Mouse (Mus musculus): ENCODE data around the gene Rassf3. TPM values are rescaled to one million over a fixed set of nuclear protein-coding genes. Genes with fewer than 3 reads are reported as not detected.
A peak's percentile ranks its signal among the peaks of the same experiment; 100 is the strongest.

Rassf3 gene
- total RNA-seq, 2 experiments from 2014 or later: 38.5 to 41.2 TPM

GRCm38 (mm10) chr10:121376530-121377271 is 99.4 kb downstream of the Rassf3 start:
- DNase-seq: no peak
- intact Hi-C loops (cut with DNase I): no loop called here

- DNase-seq: no peak
- intact Hi-C loops (cut with DNase I): no loop called here
These were observed 100.3 kb downstream of the Rassf3 start for GRCm38 (mm10) chr10:121375649-121376493.

GRCm38 (mm10) chr10:121374693-121375620 is 101.2 kb downstream of the Rassf3 start:
- DNase-seq: no peak
- intact Hi-C loops (cut with DNase I): no loop called here

GRCm38 (mm10) chr10:121374013-121374412 is 102.1 kb downstream of the Rassf3 start:
- intact Hi-C loops (cut with DNase I): no loop called here
- DNase-seq: no peak

GRCm38 (mm10) chr10:121370777-121371176 is 105.4 kb downstream of the Rassf3 start:
- intact Hi-C loops (cut with DNase I): no loop called here

GRCm38 (mm10) chr10:121368783-121369465 is 107.2 kb downstream of the Rassf3 start:
- intact Hi-C loops (cut with DNase I): no loop called here
- no peak for DNase-seq

More at GRCm38 (mm10) chr10:121370777-121371176, 105.4 kb downstream of the Rassf3 start:
- DNase-seq: no peak

GRCm38 (mm10) chr10:121367780-121368179 is 108.4 kb downstream of the Rassf3 start:
- no peak for DNase-seq
- intact Hi-C loops (cut with DNase I): no loop called here

- no peak for DNase-seq
- intact Hi-C loops (cut with DNase I): no loop called here
These were observed 108.9 kb downstream of the Rassf3 start for GRCm38 (mm10) chr10:121367271-121367670.

GRCm38 (mm10) chr10:121365781-121366272 is 110.3 kb downstream of the Rassf3 start:
- intact Hi-C loops (cut with DNase I): no loop called here
- DNase-seq: no peak

- intact Hi-C loops (cut with DNase I): no loop called here
- DNase-seq: peak; percentile 76 to 86
These were observed 111.2 kb downstream of the Rassf3 start, which contains the start of gene Gns for GRCm38 (mm10) chr10:121364801-121365564. Gene Gns, plus strand, starts transcription at chr10:121365090.

- intact Hi-C loops (cut with DNase I): no loop called here
These were observed 111.8 kb downstream of the Rassf3 start for GRCm38 (mm10) chr10:121364306-121364705.

GRCm38 (mm10) chr10:121363201-121363600 is 112.9 kb downstream of the Rassf3 start:
- DNase-seq: no peak
- intact Hi-C loops (cut with DNase I): no loop called here

More at GRCm38 (mm10) chr10:121364306-121364705, 111.8 kb downstream of the Rassf3 start:
- no peak for DNase-seq

GRCm38 (mm10) chr10:121360358-121360757 is 115.8 kb downstream of the Rassf3 start:
- intact Hi-C loops (cut with DNase I): no loop called here
- DNase-seq: no peak

Other genes with a start within 250 kb of the Rassf3 start
- gene Tbc1d30, start 125.1 kb downstream of the Rassf3 start, total RNA-seq (2021): under 1 TPM; 0.42 to 0.46 TPM
- 10 to 100 TPM; 24.6 to 27.9 TPM for gene Gns, start 111.3 kb downstream of the Rassf3 start, total RNA-seq (2021)
- gene Tbk1, start 110.4 kb upstream of the Rassf3 start, total RNA-seq (2021): 10 to 100 TPM in 1 of 2 experiments, 1 to 10 TPM in 1; 9.8 to 11.9 TPM
- 10 to 100 TPM; 19.1 to 19.3 TPM for gene Xpot, start 150.0 kb upstream of the Rassf3 start, total RNA-seq (2021)
- gene D930020B18Rik, start 165.2 kb upstream of the Rassf3 start, total RNA-seq (2021): not detected

Data from gastrocnemius, postnatal 36 days (tissue).